Mouse (Mus musculus) midbrain, embryonic 11.5 days (tissue): ENCODE data around the gene S1pr5. TPM values are rescaled to one million over a fixed set of nuclear protein-coding genes. Genes with fewer than 3 reads are reported as not detected.
A peak's percentile ranks its signal among the peaks of the same experiment; 100 is the strongest.
"Not testable (repeated sequence)": the region's sequence is repeated elsewhere in the genome, so short reads cannot be mapped to it uniquely, and the experiment has no call there.

Source experiments
- ATAC-seq: fragments of 200-750 bp; cut with Nextera tagmentation; 2 replicates; pipeline ENCODE4 v1.8.0; 2017; ENCODE audit warnings: moderate TSS enrichment, moderate library complexity; ENCODE audit not compliant: low FRiP score
- DNase-seq: peaks from one replicate; pipeline ENCODE4 v3.0.0; 2015; ENCODE audit warnings: low spot score; ENCODE audit errors: missing footprints
- H3K27ac ChIP-seq: fragments of 300-500 bp; sonication (generic); 2 replicates; pipeline ENCODE4 v1.5.1; 2014; ENCODE audit warnings: low read depth, low read length
- H3K27me3 ChIP-seq: fragments of 300-500 bp; sonication (generic); 2 replicates; pipeline ENCODE4 v1.6.1; 2014; ENCODE audit warnings: mild to moderate bottlenecking, low read length, moderate library complexity, mixed read lengths; ENCODE audit not compliant: control insufficient read depth, insufficient read depth
- H3K36me3 ChIP-seq: fragments of 300-500 bp; sonication (generic); 2 replicates; pipeline ENCODE4 v1.6.1; 2014; ENCODE audit warnings: mild to moderate bottlenecking, low read length, moderate library complexity, mixed read lengths; ENCODE audit not compliant: control insufficient read depth, insufficient read depth
- H3K4me1 ChIP-seq: fragments of 300-500 bp; sonication (generic); 2 replicates; pipeline ENCODE4 v1.6.1; 2014; ENCODE audit warnings: low read length; ENCODE audit not compliant: control insufficient read depth, insufficient read depth
- H3K4me2 ChIP-seq: fragments of 300-500 bp; sonication (generic); 2 replicates; pipeline ENCODE4 v1.6.1; 2014; ENCODE audit warnings: mild to moderate bottlenecking, moderate library complexity
- H3K4me3 ChIP-seq: fragments of 300-500 bp; sonication (generic); 2 replicates; pipeline ENCODE4 v1.5.1; 2014; ENCODE audit warnings: low read depth, low read length
- H3K9ac ChIP-seq: fragments of 300-500 bp; sonication (generic); 2 replicates; pipeline ENCODE4 v1.6.1; 2014; ENCODE audit warnings: low read length
- H3K9me3 ChIP-seq: fragments of 300-500 bp; sonication (generic); 2 replicates; pipeline ENCODE4 v1.6.1; 2016; ENCODE audit warnings: low read length; ENCODE audit not compliant: control insufficient read depth
- WGBS: fragments of 180-500 bp; shearing (Covaris S2); extraction: QIAGEN DNeasy Blood & Tissue Kit; methylation state at CpG from one replicate; pipeline ENCODE4 v1.1.7; 2014; 5-methylcytosine and 5-hydroxymethylcytosine counted together
- polyA plus RNA-seq: library from polyadenylated mRNA; unstranded; fragments of >200 nt; fragmentation: Nextera tagmentation; extraction: Ambion mirVana; gene quantifications from 2 replicates; pipeline ENCODE4 v1.2.1, GENCODE M21; 2014

Gene S1pr5
- polyA plus RNA-seq, 1 experiment from 2014 or later, result 0.19 TPM

GRCm38 (mm10) chr9:21208626-21209025, 39.6 kb downstream of the S1pr5 start:
- H3K4me2 ChIP-seq, result no peak overlapping the region
- no peak overlapping the region for H3K27ac ChIP-seq
- H3K4me3 ChIP-seq, result no peak overlapping the region
- H3K9me3 ChIP-seq, result no peaks in the 10 kb centered on the region
- no peak for ATAC-seq
- WGBS, result 66% methylated on average over 2 of the region's 2 CpGs
- no peak overlapping the region for H3K9ac ChIP-seq
- no peak for DNase-seq
- H3K4me1 ChIP-seq, result peaks cover 2% of the 10 kb centered on the region
- no peaks in the 10 kb centered on the region for H3K27me3 ChIP-seq
- H3K36me3 ChIP-seq, result no peaks in the 10 kb centered on the region

- H3K36me3 ChIP-seq, result no peaks in the 10 kb centered on the region
- H3K9ac ChIP-seq, result no peak overlapping the region
- no peaks in the 10 kb centered on the region for H3K27me3 ChIP-seq
- H3K4me3 ChIP-seq, result no peak overlapping the region
- no peak overlapping the region for H3K4me2 ChIP-seq
- no peak for DNase-seq
- no peak for ATAC-seq
- H3K9me3 ChIP-seq, result no peaks in the 10 kb centered on the region
- no peak overlapping the region for H3K27ac ChIP-seq
- 91% methylated on average over 6 of the region's 6 CpGs for WGBS
- peaks cover 2% of the 10 kb centered on the region for H3K4me1 ChIP-seq
These were observed 41.4 kb downstream of the S1pr5 start for GRCm38 (mm10) chr9:21206848-21207247.

GRCm38 (mm10) chr9:21204528-21205272, 43.5 kb downstream of the S1pr5 start:
- Histone ChIP-seq H3K4me1 (peaks cover 2% of the 10 kb centered on the region), H3K4me2 (peak overlapping the region; percentile 59), H3K9me3 (no peaks in the 10 kb centered on the region), H3K27ac (no peak overlapping the region), H3K27me3 (no peaks in the 10 kb centered on the region), H3K9ac (peak overlapping the region; percentile 49), H3K36me3 (no peaks in the 10 kb centered on the region), H3K4me3 (peak overlapping the region; percentile 38)
- DNase-seq (peak; percentile 93), ATAC-seq (peak; percentile 80)
- 5% methylated on average over 23 of the region's 23 CpGs for WGBS

GRCm38 (mm10) chr9:21204156-21204527, 44.1 kb downstream of the S1pr5 start:
- H3K4me3 ChIP-seq, result no peak overlapping the region
- 26% methylated on average over 8 of the region's 8 CpGs for WGBS
- H3K27me3 ChIP-seq, result no peaks in the 10 kb centered on the region
- no peak overlapping the region for H3K9ac ChIP-seq
- H3K36me3 ChIP-seq, result no peaks in the 10 kb centered on the region
- H3K4me2 ChIP-seq, result no peak overlapping the region
- ATAC-seq (no peak), DNase-seq (no peak)
- H3K4me1 ChIP-seq, result peaks cover 2% of the 10 kb centered on the region
- H3K9me3 ChIP-seq, result no peaks in the 10 kb centered on the region
- H3K27ac ChIP-seq, result no peak overlapping the region

GRCm38 (mm10) chr9:21198960-21199359, 49.3 kb downstream of the S1pr5 start:
- 78% methylated on average over 3 of the region's 3 CpGs for WGBS
- H3K4me3 ChIP-seq, result no peak overlapping the region

GRCm38 (mm10) chr9:21197981-21198380, 50.3 kb downstream of the S1pr5 start:
- no peaks in the 10 kb centered on the region for H3K9me3 ChIP-seq
- 11% methylated on average over 4 of the region's 4 CpGs for WGBS
- no peaks in the 10 kb centered on the region for H3K36me3 ChIP-seq
- DNase-seq (peak; percentile 91), ATAC-seq (peak; percentile 86)
- peaks cover 23% of the 10 kb centered on the region for H3K4me1 ChIP-seq
- no peak overlapping the region for H3K27ac ChIP-seq
- H3K27me3 ChIP-seq, result no peaks in the 10 kb centered on the region
- H3K4me3 ChIP-seq, result peak overlapping the region; percentile 30; the same call in 1 of the 2 replicates
- peak overlapping the region; percentile 44 for H3K4me2 ChIP-seq
- no peak overlapping the region for H3K9ac ChIP-seq

More at GRCm38 (mm10) chr9:21198960-21199359, 49.3 kb downstream of the S1pr5 start:
- no peak for DNase-seq
- no peak for ATAC-seq
- Histone ChIP-seq H3K27me3 (no peaks in the 10 kb centered on the region), H3K4me1 (peaks cover 23% of the 10 kb centered on the region), H3K4me2 (no peak overlapping the region), H3K27ac (no peak overlapping the region), H3K9ac (no peak overlapping the region), H3K9me3 (no peaks in the 10 kb centered on the region), H3K36me3 (no peaks in the 10 kb centered on the region)

GRCm38 (mm10) chr9:21196521-21197433, 51.5 kb downstream of the S1pr5 start:
- peak; percentile 45 for ATAC-seq

GRCm38 (mm10) chr9:21195736-21196505, 52.3 kb downstream of the S1pr5 start:
- H3K36me3 ChIP-seq, H3K9ac ChIP-seq, H3K27ac ChIP-seq, ATAC-seq, H3K9me3 ChIP-seq, H3K4me2 ChIP-seq, H3K27me3 ChIP-seq, H3K4me3 ChIP-seq: not testable (repeated sequence)
- 62% methylated on average over 7 of the region's 7 CpGs for WGBS
- H3K4me1 ChIP-seq, result peaks cover 23% of the 10 kb centered on the region
- peak; percentile 76 for DNase-seq

More at GRCm38 (mm10) chr9:21196521-21197433, 51.5 kb downstream of the S1pr5 start:
- peak overlapping the region; percentile 40 for H3K9ac ChIP-seq
- no peaks in the 10 kb centered on the region for H3K9me3 ChIP-seq
- no peaks in the 10 kb centered on the region for H3K36me3 ChIP-seq
- H3K27me3 ChIP-seq, result no peaks in the 10 kb centered on the region
- WGBS, result 30% methylated on average over 19 of the region's 19 CpGs
- H3K4me1 ChIP-seq, result peaks cover 23% of the 10 kb centered on the region
- H3K27ac ChIP-seq, result no peak overlapping the region; the same call in 1 of the 2 replicates
- H3K4me2 ChIP-seq, result peak overlapping the region; percentile 44
- peak; percentile 85 for DNase-seq
- peak overlapping the region; percentile 30 for H3K4me3 ChIP-seq
